Mouse (Mus musculus) spleen, postnatal 4 days (tissue): ENCODE results near the gene Pspc1.
"Not testable (repeated sequence)": the region's sequence is repeated elsewhere in the genome, so short reads cannot be mapped to it uniquely, and the experiment has no call there.

Source experiments
- DNase-seq, 2 experiments: peaks; one replicate each; pipeline ENCODE4 v3.0.0; 2022; ENCODE audit warnings: low spot score in 2 of 2

Pspc1 gene

GRCm38 (mm10) chr14:56778200-56778932, at the start of gene Pspc1:
Gene Pspc1, minus strand, starts transcription at chr14:56778316.
- peak; percentile 96 to 98 for DNase-seq

- DNase-seq = no peak
Observed at GRCm38 (mm10) chr14:56824562-56824961, 46.4 kb upstream of the Pspc1 start.

DNA sequence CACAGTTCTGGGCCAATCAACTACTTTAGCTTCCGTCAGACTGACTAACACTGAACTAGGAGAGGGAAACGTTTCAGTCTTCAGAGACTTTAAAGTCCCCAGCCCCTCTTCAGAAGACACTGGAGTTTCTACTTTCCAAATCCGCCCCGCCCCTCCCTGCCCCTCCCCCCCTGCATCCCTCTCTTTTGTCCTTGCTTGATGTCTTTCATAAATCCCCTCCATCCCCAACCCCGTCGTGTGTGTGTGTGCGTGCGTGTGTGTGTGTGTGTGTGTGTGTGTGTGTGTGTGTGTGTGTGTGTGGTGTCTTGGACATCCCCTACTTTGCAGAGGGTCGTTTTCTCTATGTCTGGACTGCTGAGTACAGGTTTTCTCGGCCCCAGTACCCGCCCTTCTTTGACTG, 39.5 kb upstream of the Pspc1 start:
- no peak for DNase-seq

GRCm38 (mm10) chr14:56817131-56817530, 39.0 kb upstream of the Pspc1 start:
- DNase-seq = no peak

DNA sequence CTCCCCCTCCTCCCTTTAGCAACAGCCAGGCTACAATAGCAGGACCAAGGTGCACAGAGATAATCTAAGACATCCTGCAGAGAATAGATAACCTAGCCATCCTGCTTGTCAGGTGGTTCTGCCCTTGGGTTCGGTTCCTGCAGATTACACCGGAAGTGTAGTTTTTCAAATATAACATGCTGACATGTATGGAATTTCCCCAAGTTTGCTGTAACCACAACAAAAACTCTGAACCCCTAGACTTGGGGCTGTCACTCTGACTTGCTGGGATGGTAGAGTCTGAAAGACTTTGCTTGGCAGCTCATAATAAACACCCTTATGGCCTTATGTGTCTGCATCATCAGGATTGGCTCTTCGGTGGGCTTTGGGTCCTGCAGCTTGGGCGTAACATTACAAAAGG, 38.4 kb upstream of the Pspc1 start:
- DNase-seq = no peak

DNA sequence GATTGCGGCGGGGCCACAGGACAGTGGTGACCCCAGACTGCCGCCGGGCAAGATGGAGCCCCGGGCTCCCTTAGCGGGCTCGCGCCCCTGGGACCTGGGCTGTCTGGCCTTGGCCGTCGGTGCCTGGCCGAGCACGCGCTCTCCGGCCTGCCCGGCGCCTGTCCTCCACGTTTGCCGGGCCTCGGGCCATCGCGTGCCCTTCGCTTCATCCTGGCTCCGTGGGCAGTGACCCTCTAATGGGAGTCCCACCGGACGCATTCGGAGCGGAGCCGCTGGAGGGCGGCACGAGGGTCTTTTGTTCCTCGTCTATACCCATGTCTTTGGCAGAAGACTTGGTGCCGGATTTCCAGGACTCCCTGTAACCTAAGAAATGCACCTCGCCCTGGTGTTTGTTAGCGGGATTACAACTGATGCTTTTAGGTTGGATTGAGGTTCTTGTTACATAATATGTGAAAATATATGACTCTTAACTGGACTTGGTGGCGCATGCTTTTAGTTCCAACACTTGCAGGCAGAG, 34.5 kb upstream of the Pspc1 start:
- peak; percentile 81 to 86 for DNase-seq

- peak; percentile 90 to 91 for DNase-seq
Observed at GRCm38 (mm10) chr14:56811701-56812339, 33.7 kb upstream of the Pspc1 start, which contains the start of gene Zmym5. Gene Zmym5, minus strand, starts transcription at chr14:56811716.

DNA sequence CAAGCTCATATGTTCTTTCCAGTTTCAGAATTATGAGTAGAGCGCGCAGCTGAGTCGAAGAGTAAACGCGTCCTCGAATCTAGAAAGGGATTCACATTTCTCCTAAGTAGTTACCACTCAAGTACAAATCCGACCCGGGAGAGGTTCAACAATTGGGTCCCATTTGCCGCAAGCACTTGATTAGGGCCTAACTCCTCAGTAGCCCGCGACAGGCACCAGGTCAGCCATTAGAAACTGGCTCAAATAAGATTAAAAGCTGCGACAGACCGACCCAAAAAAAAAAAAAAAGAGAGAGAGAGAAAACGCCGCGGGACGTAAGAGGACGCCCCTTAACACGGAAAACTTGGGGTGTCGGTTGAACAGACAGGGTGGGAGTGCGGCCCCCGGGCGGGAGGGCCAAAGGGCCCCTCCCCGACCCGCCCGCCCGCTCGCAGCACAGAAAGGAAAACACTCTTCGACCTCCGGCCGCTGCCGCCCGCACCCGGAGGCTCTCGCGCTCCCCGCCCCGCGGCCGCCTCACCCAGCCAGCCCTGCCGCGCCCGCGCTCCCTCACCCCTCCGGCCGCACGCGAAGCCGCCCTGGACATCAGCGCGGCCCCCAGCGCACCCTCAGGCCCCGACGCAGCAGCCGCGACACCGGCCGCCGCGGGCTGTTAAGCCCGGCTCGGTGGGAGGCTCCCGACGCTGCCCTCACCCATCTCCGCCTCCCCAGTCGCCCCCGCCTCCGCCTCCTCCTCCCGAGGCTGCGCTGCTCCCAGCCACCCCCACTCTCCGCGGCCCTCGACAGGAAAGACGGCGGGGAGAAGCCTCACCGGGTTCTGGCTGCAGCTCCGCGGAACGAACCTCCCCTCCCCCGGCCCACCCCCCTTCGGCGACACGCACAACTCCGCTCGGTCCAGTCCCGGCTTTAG, 32.9 kb upstream of the Pspc1 start:
- peak; percentile 58 to 82 for DNase-seq

- peak; percentile 45 to 67 for DNase-seq
Observed at GRCm38 (mm10) chr14:56793243-56793642, 15.1 kb upstream of the Pspc1 start.

GRCm38 (mm10) chr14:56784575-56784974, 6.5 kb upstream of the Pspc1 start:
- no peak for DNase-seq

DNA sequence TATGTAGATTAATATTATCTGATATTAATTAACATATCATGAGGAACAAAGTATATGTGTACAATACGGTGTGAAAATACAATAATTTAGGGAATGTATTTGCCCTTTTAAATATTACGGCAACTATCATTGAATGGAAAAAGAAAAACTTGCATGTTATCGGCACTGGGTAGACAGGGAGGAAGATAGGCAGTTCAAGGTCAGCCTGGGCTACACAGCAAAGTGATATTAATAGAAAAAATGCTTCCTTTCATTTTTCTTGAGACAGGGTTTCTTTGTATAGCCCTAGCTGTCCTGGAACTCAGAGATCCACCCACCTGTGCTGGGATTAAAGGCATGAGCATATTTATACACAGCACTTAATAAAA, 801 bp upstream of the Pspc1 start:
- DNase-seq = no peak

- DNase-seq = peak; percentile 84 to 90
Observed at GRCm38 (mm10) chr14:56777360-56778136, 568 bp downstream of the Pspc1 start.

DNA sequence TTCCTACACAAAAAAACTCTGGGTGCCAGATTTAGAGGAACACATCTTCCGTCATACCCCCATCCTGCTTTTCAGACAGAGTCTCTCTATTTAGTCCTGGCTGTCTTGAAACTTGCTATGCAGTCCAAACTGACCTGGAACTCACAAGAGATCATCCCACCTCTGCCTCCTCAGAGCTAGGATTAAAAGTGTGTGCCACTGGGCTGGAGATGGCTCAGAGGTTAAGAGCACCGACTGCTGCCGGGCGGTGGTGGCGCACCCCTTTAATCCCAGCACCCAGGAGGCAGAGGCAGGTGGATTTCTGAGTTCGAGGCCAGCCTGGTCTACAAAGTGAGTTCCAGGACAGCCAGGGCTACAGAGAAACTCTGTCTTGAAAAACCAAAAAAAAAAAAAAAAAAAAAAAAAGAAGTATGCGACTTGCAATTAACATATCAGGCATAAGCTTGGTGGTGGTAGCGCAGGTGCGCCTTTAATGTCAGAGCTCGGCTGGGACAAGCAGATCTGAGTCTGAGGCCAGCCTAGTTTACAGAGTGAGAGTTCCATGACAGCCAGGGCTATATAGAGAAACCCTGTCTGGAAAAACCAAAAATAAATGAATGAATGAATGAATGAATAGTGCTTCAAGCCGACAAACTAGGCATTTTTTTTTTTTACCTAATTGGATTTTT, 1.4 kb downstream of the Pspc1 start:
- DNase-seq = peak in 1 of 2 experiments; percentile 25

DNA sequence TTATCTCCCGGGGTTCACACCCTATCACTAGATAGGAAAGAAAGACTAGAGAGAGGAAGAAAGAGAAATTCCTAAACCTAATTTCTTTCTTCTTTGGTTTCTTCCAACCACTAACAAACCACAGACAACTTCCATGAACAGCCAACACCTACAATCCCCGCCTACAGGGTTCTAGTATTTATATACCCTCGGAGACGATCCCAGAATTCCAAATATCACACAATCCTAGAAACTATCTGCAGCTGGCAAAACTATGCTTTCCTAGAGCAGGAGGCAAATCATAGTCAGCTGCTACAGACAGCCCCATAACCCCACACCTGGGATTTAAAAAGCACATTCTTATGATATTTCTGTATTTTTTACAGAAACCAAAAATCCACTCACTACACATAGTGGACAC, 2.7 kb downstream of the Pspc1 start:
- no peak for DNase-seq

GRCm38 (mm10) chr14:56766438-56766837, 11.7 kb downstream of the Pspc1 start:
- not testable (repeated sequence) for DNase-seq

- DNase-seq = not testable (repeated sequence)
Observed at GRCm38 (mm10) chr14:56765117-56765516, 13.0 kb downstream of the Pspc1 start.

GRCm38 (mm10) chr14:56751282-56751681, 26.8 kb downstream of the Pspc1 start:
- DNase-seq = no peak

DNA sequence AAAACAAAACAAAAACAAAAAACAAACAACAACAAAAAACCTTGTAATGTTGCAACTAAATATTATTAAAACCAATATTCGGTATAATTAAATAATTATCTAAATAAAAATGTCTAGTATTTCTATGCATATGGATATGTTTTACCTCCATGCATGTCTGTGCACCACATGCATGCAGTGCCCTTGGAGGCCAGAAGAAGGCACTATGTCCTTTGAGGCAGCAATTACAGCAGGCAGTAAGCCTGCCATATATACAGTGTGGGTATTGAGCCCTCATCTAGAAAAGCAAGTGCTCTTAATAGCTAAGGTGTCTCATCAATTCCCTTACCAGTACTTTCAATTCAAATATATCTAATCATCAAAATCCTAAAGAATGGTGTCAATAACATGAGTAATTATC, 37.9 kb downstream of the Pspc1 start:
- no peak for DNase-seq

- no peak for DNase-seq
Observed at GRCm38 (mm10) chr14:56726493-56726892, 51.6 kb downstream of the Pspc1 start.

GRCm38 (mm10) chr14:56705687-56706086, 72.4 kb downstream of the Pspc1 start:
- peak in 1 of 2 experiments; percentile 33 for DNase-seq

- peak in 1 of 2 experiments; percentile 20 for DNase-seq
Observed at GRCm38 (mm10) chr14:56702644-56703043, 75.5 kb downstream of the Pspc1 start.
